Mouse (Mus musculus): ENCODE results near the gene Tpi1. TPM values are rescaled to one million over a fixed set of nuclear protein-coding genes. Genes with fewer than 3 reads are reported as not detected.

Tpi1 gene
- total RNA-seq (2021) = 100 to 1,000 TPM; 275 to 296 TPM

- peak; percentile 94 for DNase-seq
- intact Hi-C loops (cut with DNase I) = no loop called here
These were observed at the start of gene Tpi1 for GRCm38 (mm10) chr6:124813933-124814332. Gene Tpi1 (minus strand): TSS chr6:124814296.

- intact Hi-C loops (cut with DNase I) = loop anchor here (5.0 kb wide), 2 partner anchors 39 to 69 kb away; partner anchors contain the start of gene Mlf2
- DNase-seq = peak; percentile 36
These were observed 49.1 kb upstream of the Tpi1 start for GRCm38 (mm10) chr6:124863125-124863657.

- DNase-seq = no peak
- intact Hi-C loops (cut with DNase I) = loop anchor here (5.0 kb wide), 2 partner anchors 40 to 70 kb away; partner anchors contain the start of gene Mlf2
These were observed 48.5 kb upstream of the Tpi1 start for GRCm38 (mm10) chr6:124862406-124863124.

- intact Hi-C loops (cut with DNase I) = loop anchor here (5.0 kb wide), 2 partner anchors 40 to 70 kb away; partner anchors contain the start of gene Mlf2
- no peak for DNase-seq
These were observed 47.7 kb upstream of the Tpi1 start for GRCm38 (mm10) chr6:124861802-124862201.

- intact Hi-C loops (cut with DNase I) = loop anchor here (5.0 kb wide), 2 partner anchors 41 to 71 kb away; partner anchors contain the start of gene Mlf2
- no peak for DNase-seq
These were observed 47.2 kb upstream of the Tpi1 start for GRCm38 (mm10) chr6:124861266-124861665.

- DNase-seq = no peak
- intact Hi-C loops (cut with DNase I) = loop anchor here (5.0 kb wide), 2 partner anchors 42 to 72 kb away; partner anchors contain the start of gene Mlf2
These were observed 46.4 kb upstream of the Tpi1 start for GRCm38 (mm10) chr6:124860511-124860910.

GRCm38 (mm10) chr6:124859725-124860124 is 45.6 kb upstream of the Tpi1 start:
- peak; percentile 93 for DNase-seq
- intact Hi-C loops (cut with DNase I) = loop anchor here (5.0 to 10.0 kb wide), 3 partner anchors 43 to 225 kb away; partner anchors contain the start of gene Mlf2

- intact Hi-C loops (cut with DNase I) = loop anchor here (10.0 kb wide), 1 partner anchor 226 kb away; no protein-coding TSS in a partner anchor
- no peak for DNase-seq
These were observed 44.6 kb upstream of the Tpi1 start for GRCm38 (mm10) chr6:124858561-124859318.

GRCm38 (mm10) chr6:124857840-124858530 is 43.9 kb upstream of the Tpi1 start:
- DNase-seq = no peak
- intact Hi-C loops (cut with DNase I) = loop anchor here (2.0 to 10.0 kb wide), 2 partner anchors 59 to 227 kb away; no protein-coding TSS in a partner anchor

GRCm38 (mm10) chr6:124856916-124857839 is 43.1 kb upstream of the Tpi1 start, which contains the start of gene P3h3:
Gene P3h3 (minus strand): TSS chr6:124857752.
- peak; percentile 90 for DNase-seq
- intact Hi-C loops (cut with DNase I) = loop anchor here (2.0 to 10.0 kb wide), 2 partner anchors 60 to 228 kb away; no protein-coding TSS in a partner anchor

- intact Hi-C loops (cut with DNase I) = loop anchor here (2.0 to 10.0 kb wide), 2 partner anchors 60 to 228 kb away; no protein-coding TSS in a partner anchor
- peak; percentile 70 for DNase-seq
These were observed 42.2 kb upstream of the Tpi1 start for GRCm38 (mm10) chr6:124856321-124856720.

- no peak for DNase-seq
- intact Hi-C loops (cut with DNase I) = loop anchor here (10.0 kb wide), 1 partner anchor 230 kb away; no protein-coding TSS in a partner anchor
These were observed 40.6 kb upstream of the Tpi1 start for GRCm38 (mm10) chr6:124854647-124855046.

- intact Hi-C loops (cut with DNase I) = loop anchor here (10.0 kb wide), 1 partner anchor 234 kb away; no protein-coding TSS in a partner anchor
These were observed 36.4 kb upstream of the Tpi1 start for GRCm38 (mm10) chr6:124850535-124850934.

GRCm38 (mm10) chr6:124847305-124847704 is 33.2 kb upstream of the Tpi1 start:
- peak; percentile 97 for DNase-seq
- intact Hi-C loops (cut with DNase I) = no loop called here

More at GRCm38 (mm10) chr6:124850535-124850934, 36.4 kb upstream of the Tpi1 start:
- no peak for DNase-seq

GRCm38 (mm10) chr6:124840241-124841167 is 26.4 kb upstream of the Tpi1 start, which contains the start of gene Gnb3:
Gene Gnb3 (minus strand): TSS chr6:124840275.
- peak; percentile 60 for DNase-seq
- intact Hi-C loops (cut with DNase I) = no loop called here

- intact Hi-C loops (cut with DNase I) = no loop called here
- DNase-seq = peak; percentile 58
These were observed 25.7 kb upstream of the Tpi1 start for GRCm38 (mm10) chr6:124839805-124840204.

- intact Hi-C loops (cut with DNase I) = no loop called here
- no peak for DNase-seq
These were observed 22.3 kb upstream of the Tpi1 start for GRCm38 (mm10) chr6:124836411-124836810.

GRCm38 (mm10) chr6:124835531-124835930 is 21.4 kb upstream of the Tpi1 start:
- intact Hi-C loops (cut with DNase I) = no loop called here
- DNase-seq = no peak
